Mouse (Mus musculus): Measurements from ENCODE around the gene Cald1. TPM values are rescaled to one million over a fixed set of nuclear protein-coding genes. Genes with fewer than 3 reads are reported as not detected.

The Cald1 gene
- polyA plus RNA-seq, 1 experiment from 2014 or later: 368 TPM

- Histone ChIP-seq H3K9ac (replicated peaks; ENCODE audit: low read depth, low read length) (no peak overlapping the region), H3K4me1 (ENCODE audit: control insufficient read depth, insufficient read depth, low read length) (peaks cover 10% of the 10 kb centered on the region; the same call in 1 of the 2 replicates), H3K4me3 (ENCODE audit: low read depth, low read length) (no peak overlapping the region), H3K27ac (ENCODE audit: low read length) (no peak overlapping the region), H3K27me3 (ENCODE audit: control insufficient read depth, insufficient read depth, low read length) (no peaks in the 10 kb centered on the region), H3K36me3 (ENCODE audit: control insufficient read depth, insufficient read depth, low read length) (no peaks in the 10 kb centered on the region), H3K9me3 (ENCODE audit: control insufficient read depth, low read depth, low read length) (peaks cover 4% of the 10 kb centered on the region; the same call in 1 of the 2 replicates), H3K4me2 (replicated peaks; ENCODE audit: low read depth, low read length) (no peak overlapping the region)
- no peak for ATAC-seq (ENCODE audit: insufficient number of reproducible peaks, insufficient read depth, low FRiP score, low read depth)
- 67% methylated on average over 4 of the region's 4 CpGs for WGBS
These were observed 122.1 kb downstream of the Cald1 start for GRCm38 (mm10) chr6:34720447-34720846.

- Histone ChIP-seq H3K4me1 (ENCODE audit: control insufficient read depth, insufficient read depth, low read length) (peaks cover 14% of the 10 kb centered on the region), H3K27me3 (ENCODE audit: control insufficient read depth, insufficient read depth, low read length) (no peaks in the 10 kb centered on the region), H3K9ac (replicated peaks; ENCODE audit: low read depth, low read length) (no peak overlapping the region), H3K9me3 (ENCODE audit: control insufficient read depth, low read depth, low read length) (peaks cover 4% of the 10 kb centered on the region; the same call in 1 of the 2 replicates), H3K4me2 (replicated peaks; ENCODE audit: low read depth, low read length) (no peak overlapping the region), H3K27ac (ENCODE audit: low read length) (no peak overlapping the region), H3K36me3 (ENCODE audit: control insufficient read depth, insufficient read depth, low read length) (no peaks in the 10 kb centered on the region), H3K4me3 (ENCODE audit: low read depth, low read length) (no peak overlapping the region)
- ATAC-seq (ENCODE audit: insufficient number of reproducible peaks, insufficient read depth, low FRiP score, low read depth): no peak
- 66% methylated on average over 6 of the region's 6 CpGs for WGBS
These were observed 123.4 kb downstream of the Cald1 start for GRCm38 (mm10) chr6:34721740-34722139.

- no peak overlapping the region for H3K4me2 ChIP-seq (replicated peaks; ENCODE audit: low read depth, low read length)
- ATAC-seq (ENCODE audit: insufficient number of reproducible peaks, insufficient read depth, low FRiP score, low read depth): no peak
- H3K27ac ChIP-seq (ENCODE audit: low read length): no peak overlapping the region
- 86% methylated on average over 7 of the region's 7 CpGs for WGBS
- no peaks in the 10 kb centered on the region for H3K27me3 ChIP-seq (ENCODE audit: control insufficient read depth, insufficient read depth, low read length)
- no peaks in the 10 kb centered on the region for H3K36me3 ChIP-seq (ENCODE audit: control insufficient read depth, insufficient read depth, low read length)
- H3K4me1 ChIP-seq (ENCODE audit: control insufficient read depth, insufficient read depth, low read length): peaks cover 19% of the 10 kb centered on the region
- no peak overlapping the region for H3K9ac ChIP-seq (replicated peaks; ENCODE audit: low read depth, low read length)
- H3K9me3 ChIP-seq (ENCODE audit: control insufficient read depth, low read depth, low read length): peaks cover 4% of the 10 kb centered on the region; the same call in 1 of the 2 replicates
- H3K4me3 ChIP-seq (ENCODE audit: low read depth, low read length): no peak overlapping the region
These were observed 124.4 kb downstream of the Cald1 start for GRCm38 (mm10) chr6:34722660-34723059.

- Histone ChIP-seq H3K4me3 (ENCODE audit: low read depth, low read length) (no peak overlapping the region), H3K4me2 (replicated peaks; ENCODE audit: low read depth, low read length) (no peak overlapping the region), H3K27ac (ENCODE audit: low read length) (no peak overlapping the region), H3K9me3 (ENCODE audit: control insufficient read depth, low read depth, low read length) (peaks cover 4% of the 10 kb centered on the region; the same call in 1 of the 2 replicates), H3K4me1 (ENCODE audit: control insufficient read depth, insufficient read depth, low read length) (peaks cover 19% of the 10 kb centered on the region), H3K36me3 (ENCODE audit: control insufficient read depth, insufficient read depth, low read length) (no peaks in the 10 kb centered on the region), H3K9ac (replicated peaks; ENCODE audit: low read depth, low read length) (no peak overlapping the region), H3K27me3 (ENCODE audit: control insufficient read depth, insufficient read depth, low read length) (no peaks in the 10 kb centered on the region)
- no peak for ATAC-seq (ENCODE audit: insufficient number of reproducible peaks, insufficient read depth, low FRiP score, low read depth)
- WGBS: 86% methylated on average over 10 of the region's 10 CpGs
These were observed 125.1 kb downstream of the Cald1 start for GRCm38 (mm10) chr6:34723250-34723904.

- H3K9ac ChIP-seq (replicated peaks; ENCODE audit: low read depth, low read length): no peak overlapping the region
- 35% methylated on average over 1 of the region's 1 CpGs for WGBS
- H3K4me2 ChIP-seq (replicated peaks; ENCODE audit: low read depth, low read length): no peak overlapping the region
- no peaks in the 10 kb centered on the region for H3K27me3 ChIP-seq (ENCODE audit: control insufficient read depth, insufficient read depth, low read length)
- no peak for ATAC-seq (ENCODE audit: insufficient number of reproducible peaks, insufficient read depth, low FRiP score, low read depth)
- no peak overlapping the region for H3K27ac ChIP-seq (ENCODE audit: low read length)
- H3K9me3 ChIP-seq (ENCODE audit: control insufficient read depth, low read depth, low read length): peaks cover 4% of the 10 kb centered on the region; the same call in 1 of the 2 replicates
- H3K36me3 ChIP-seq (ENCODE audit: control insufficient read depth, insufficient read depth, low read length): no peaks in the 10 kb centered on the region
- H3K4me3 ChIP-seq (ENCODE audit: low read depth, low read length): no peak overlapping the region
- peaks cover 27% of the 10 kb centered on the region for H3K4me1 ChIP-seq (ENCODE audit: control insufficient read depth, insufficient read depth, low read length)
These were observed 127.4 kb downstream of the Cald1 start for GRCm38 (mm10) chr6:34725660-34726059.

- ATAC-seq (ENCODE audit: insufficient number of reproducible peaks, insufficient read depth, low FRiP score, low read depth): no peak
- H3K27ac ChIP-seq (ENCODE audit: low read length): no peak overlapping the region
- H3K4me2 ChIP-seq (replicated peaks; ENCODE audit: low read depth, low read length): no peak overlapping the region
- 22% methylated on average over 1 of the region's 1 CpGs for WGBS
- no peaks in the 10 kb centered on the region for H3K27me3 ChIP-seq (ENCODE audit: control insufficient read depth, insufficient read depth, low read length)
- H3K9ac ChIP-seq (replicated peaks; ENCODE audit: low read depth, low read length): no peak overlapping the region
- H3K36me3 ChIP-seq (ENCODE audit: control insufficient read depth, insufficient read depth, low read length): no peaks in the 10 kb centered on the region
- H3K4me3 ChIP-seq (ENCODE audit: low read depth, low read length): no peak overlapping the region
- H3K4me1 ChIP-seq (ENCODE audit: control insufficient read depth, insufficient read depth, low read length): peaks cover 30% of the 10 kb centered on the region
- H3K9me3 ChIP-seq (ENCODE audit: control insufficient read depth, low read depth, low read length): peaks cover 4% of the 10 kb centered on the region; the same call in 1 of the 2 replicates
These were observed 127.8 kb downstream of the Cald1 start for GRCm38 (mm10) chr6:34726104-34726503.

- H3K4me1 ChIP-seq (ENCODE audit: control insufficient read depth, insufficient read depth, low read length): peaks cover 34% of the 10 kb centered on the region
- H3K27ac ChIP-seq (ENCODE audit: low read length): no peak overlapping the region
- no peaks in the 10 kb centered on the region for H3K27me3 ChIP-seq (ENCODE audit: control insufficient read depth, insufficient read depth, low read length)
- H3K4me3 ChIP-seq (ENCODE audit: low read depth, low read length): no peak overlapping the region
- 59% methylated on average over 15 of the region's 15 CpGs for WGBS
- no peak overlapping the region for H3K9ac ChIP-seq (replicated peaks; ENCODE audit: low read depth, low read length)
- no peaks in the 10 kb centered on the region for H3K36me3 ChIP-seq (ENCODE audit: control insufficient read depth, insufficient read depth, low read length)
- H3K9me3 ChIP-seq (ENCODE audit: control insufficient read depth, low read depth, low read length): peaks cover 4% of the 10 kb centered on the region; the same call in 1 of the 2 replicates
- peak; percentile 37; the same call in 1 of the 2 replicates for ATAC-seq (ENCODE audit: insufficient number of reproducible peaks, insufficient read depth, low FRiP score, low read depth)
- H3K4me2 ChIP-seq (replicated peaks; ENCODE audit: low read depth, low read length): no peak overlapping the region
These were observed 129.2 kb downstream of the Cald1 start for GRCm38 (mm10) chr6:34727316-34727983.

GRCm38 (mm10) chr6:34729449-34730151, 131.3 kb downstream of the Cald1 start:
- Histone ChIP-seq H3K36me3 (ENCODE audit: control insufficient read depth, insufficient read depth, low read length) (no peaks in the 10 kb centered on the region), H3K9ac (replicated peaks; ENCODE audit: low read depth, low read length) (no peak overlapping the region), H3K4me2 (replicated peaks; ENCODE audit: low read depth, low read length) (no peak overlapping the region), H3K27ac (ENCODE audit: low read length) (peak overlapping the region; percentile 4; the same call in 1 of the 2 replicates), H3K9me3 (ENCODE audit: control insufficient read depth, low read depth, low read length) (no peaks in the 10 kb centered on the region), H3K4me3 (ENCODE audit: low read depth, low read length) (no peak overlapping the region), H3K4me1 (ENCODE audit: control insufficient read depth, insufficient read depth, low read length) (peaks cover 34% of the 10 kb centered on the region), H3K27me3 (ENCODE audit: control insufficient read depth, insufficient read depth, low read length) (no peaks in the 10 kb centered on the region)
- 39% methylated on average over 8 of the region's 8 CpGs for WGBS
- ATAC-seq (ENCODE audit: insufficient number of reproducible peaks, insufficient read depth, low FRiP score, low read depth): no peak
